Mouse (Mus musculus) frontal cortex, adult 2 months (tissue): Measurements from ENCODE around the gene Gde1. TPM values are rescaled to one million over a fixed set of nuclear protein-coding genes. Genes with fewer than 3 reads are reported as not detected.

Experiments used
- polyA plus RNA-seq: library from polyadenylated mRNA; depleted of rRNA; stranded (reverse); fragments of >200 nt; gene quantifications from 2 replicates; pipeline ENCODE4 v1.2.3, GENCODE M21; 2012; rRNA removed

Gene Gde1
- polyA plus RNA-seq, 1 experiment, result 372 TPM

Other genes with a start within 250 kb of the Gde1 start
- 2.5 and 3.1 TPM in 2 replicates for gene Itpripl2, start 213.8 kb downstream of the Gde1 start, polyA plus RNA-seq
- 68.3 and 72.1 TPM in 2 replicates for gene Coq7, start 172.4 kb downstream of the Gde1 start, polyA plus RNA-seq
- gene Tmc7, start 121.0 kb downstream of the Gde1 start, polyA plus RNA-seq, result 12.5 and 13.4 TPM in 2 replicates
- gene Tmc5, start 108.5 kb downstream of the Gde1 start, polyA plus RNA-seq, result 0.10 and 0.13 TPM in 2 replicates
- gene Ccp110, start 6.8 kb upstream of the Gde1 start, polyA plus RNA-seq, result 41.8 and 44.2 TPM in 2 replicates
- 67.2 and 68.8 TPM in 2 replicates for gene Vps35l, start 34.4 kb upstream of the Gde1 start, polyA plus RNA-seq
- 9.1 and 10.0 TPM in 2 replicates for gene Iqck, start 150.0 kb upstream of the Gde1 start, polyA plus RNA-seq
- 17.5 and 17.8 TPM in 2 replicates for gene Knop1, start 150.5 kb upstream of the Gde1 start, polyA plus RNA-seq